ENCODE assay signal across 14 mouse cellular contexts in genomic region chr12:94252957-94253633, GRCm38 (mm10).
A peak's percentile ranks its signal among the peaks of the same experiment; 100 is the strongest.
DNase-seq lines count a peak whose midpoint lies in the region; ATAC-seq and TF ChIP-seq lines count a peak whose summit lies in the region.
"Had no signal": no experiment of that assay in that cellular context is flagged by ENCODE, and none has a peak within 500 bp of the region (broad histone marks: within the 10 kb centered on the region; RNA-seq: fewer than 3 reads in every experiment).

No protein-coding gene starts in this region.

- peak; percentile 24 for DNase-seq in kidney, postnatal 0 days (ENCODE audit: low spot score)
- no peak for DNase-seq in kidney, postnatal 14 days
- peak; percentile 31 for DNase-seq in embryo, embryonic 11.5 days (ENCODE audit: low read depth, low spot score)
- DNase-seq in lung, postnatal 14 days: peak; percentile 1
- no peak for DNase-seq in adrenal gland, postnatal 10 days
- DNase-seq: adrenal gland, postnatal 25 days; cerebellum, adult 18-20 months; gastrocnemius, postnatal 10 days had no signal

- H3K36me3 ChIP-seq in kidney, postnatal 0 days (ENCODE audit: insufficient read depth, low read length): no peaks in the 10 kb centered on the region
- H3K36me3 ChIP-seq: limb, embryonic 13.5 days; stomach, embryonic 15.5 days had no signal

- TF ChIP-seq CTCF in kidney, postnatal 0 days (IDR thresholded peaks at IDR 0.05; ENCODE audit: low read depth): no peak
- TF ChIP-seq CTCF in embryonic fibroblast, embryonic 13.5 days (IDR thresholded peaks at IDR 0.05; ENCODE audit: borderline replicate concordance, insufficient read depth, low read length): no peak

- ATAC-seq in kidney, postnatal 0 days (replicated peaks; ENCODE audit: low FRiP score, low read depth): no peak
- no peak for ATAC-seq in erythroid progenitor cell, adult 5-6 weeks (replicated peaks; ENCODE audit: low FRiP score, poor library complexity, severe bottlenecking)
- ATAC-seq: hindbrain, postnatal 0 days had no signal

- H3K4me3 ChIP-seq in kidney, postnatal 0 days (replicated peaks; ENCODE audit: low read depth, low read length): no peak overlapping the region
- H3K4me3 ChIP-seq in embryonic fibroblast, embryonic 13.5 days (ENCODE audit: insufficient read depth, low read length): no peak overlapping the region
- H3K4me3 ChIP-seq: limb, embryonic 13.5 days; megakaryocyte, embryonic 14.5 days; stomach, embryonic 15.5 days had no signal

- H3K27ac ChIP-seq in kidney, postnatal 0 days: no peak overlapping the region
- 0 out of 2 replicates have a peak overlapping the region, but pooled peaks have one; percentile 3 for H3K27ac ChIP-seq in embryonic fibroblast, embryonic 13.5 days (ENCODE audit: insufficient read depth, low read length)
- H3K27ac ChIP-seq: hindbrain, postnatal 0 days; limb, embryonic 13.5 days; stomach, embryonic 15.5 days had no signal

- H3K4me1 ChIP-seq in kidney, postnatal 0 days (replicated peaks; ENCODE audit: insufficient read depth, low read length): no peaks in the 10 kb centered on the region
- H3K4me1 ChIP-seq in embryonic fibroblast, embryonic 13.5 days (ENCODE audit: control insufficient read depth, insufficient read depth, low read length): peaks cover 3% of the 10 kb centered on the region; the same call in 1 of the 2 replicates
- H3K4me1 ChIP-seq: megakaryocyte, embryonic 14.5 days; stomach, embryonic 15.5 days had no signal

- no peaks in the 10 kb centered on the region for H3K27me3 ChIP-seq in kidney, postnatal 0 days (ENCODE audit: insufficient read depth, low read length)
- H3K27me3 ChIP-seq: limb, embryonic 13.5 days; megakaryocyte, embryonic 14.5 days; stomach, embryonic 15.5 days had no signal

- H3K9me3 ChIP-seq in kidney, postnatal 0 days (replicated peaks; ENCODE audit: low read length): no peaks in the 10 kb centered on the region
- H3K9me3 ChIP-seq: limb, embryonic 13.5 days; megakaryocyte, embryonic 14.5 days; stomach, embryonic 15.5 days had no signal

- no peak overlapping the region for H3K4me2 ChIP-seq in kidney, postnatal 0 days (ENCODE audit: low read length)
- H3K4me2 ChIP-seq: limb, embryonic 13.5 days; stomach, embryonic 15.5 days had no signal

- WGBS in kidney, postnatal 0 days: 19% methylated on average over 8 of the region's 8 CpGs

- TF ChIP-seq POLR2A in embryonic fibroblast, embryonic 13.5 days (IDR thresholded peaks at IDR 0.05; ENCODE audit: low read depth, low read length): no peak

- no peak overlapping the region for H3K9ac ChIP-seq in kidney, postnatal 0 days (ENCODE audit: low read depth, low read length)
- H3K9ac ChIP-seq: limb, embryonic 13.5 days; stomach, embryonic 15.5 days had no signal

Comparison
In these comparisons a context has a peak if more than half of its experiments do, and no peak if none do; other contexts are left out.
1. DNase-seq: peak in kidney, postnatal 0 days (single experiment), embryo, embryonic 11.5 days (single experiment) and lung, postnatal 14 days (single experiment); none in kidney, postnatal 14 days (single experiment) and adrenal gland, postnatal 10 days (single experiment).